Mouse (Mus musculus) heart, postnatal 36 days (tissue): ENCODE results near the gene Mindy3. TPM values are rescaled to one million over a fixed set of nuclear protein-coding genes. Genes with fewer than 3 reads are reported as not detected.
A peak's percentile ranks its signal among the peaks of the same experiment; 100 is the strongest.

ENCODE experiments used
- DNase-seq, 2 experiments: peaks; one replicate each; pipeline ENCODE4 v3.0.0; 2021 to 2022
- intact Hi-C: fragments of 180-260 bp; cut with DNase I; formaldehyde crosslinking; loops from one replicate; pipeline ENCODE4 v1.15.1; 2025
- total RNA-seq, 2 experiments: library from RNA; stranded (reverse); gene quantifications; 2 replicates each; pipeline ENCODE4 v1.2.3; 2021

Gene Mindy3
- total RNA-seq, 2 experiments from 2014 or later, result 14.4 to 18.9 TPM

GRCm38 (mm10) chr2:12377024-12377423 is 42.2 kb downstream of the Mindy3 start:
- intact Hi-C loops, result no loop called here
- no peak for DNase-seq

GRCm38 (mm10) chr2:12372883-12373282 is 46.4 kb downstream of the Mindy3 start:
- intact Hi-C loops, result no loop called here
- DNase-seq, result no peak

DNA sequence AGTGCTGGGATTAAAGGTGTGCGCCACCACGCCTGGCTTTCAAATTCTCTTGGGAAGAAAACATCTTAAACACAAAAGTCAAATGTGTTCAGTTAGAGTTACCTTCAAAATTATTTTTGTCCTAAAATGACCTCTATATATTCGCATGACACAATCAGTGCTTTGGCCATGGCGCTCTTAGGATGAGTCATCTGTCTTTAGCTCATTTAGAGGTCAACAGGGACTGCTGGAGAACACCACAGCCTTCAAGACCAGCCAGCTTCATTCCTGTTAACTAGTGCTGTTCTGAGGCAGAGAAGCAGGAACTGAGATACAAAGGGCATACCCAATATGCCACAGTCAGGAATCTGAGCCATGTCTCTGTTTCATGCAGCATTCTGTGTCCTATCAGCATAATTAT is 47.9 kb downstream of the Mindy3 start:
- no peak for DNase-seq

GRCm38 (mm10) chr2:12368451-12368850 is 50.8 kb downstream of the Mindy3 start:
- DNase-seq, result no peak
- intact Hi-C loops, result no loop called here

More for the DNA sequence above, 47.9 kb downstream of the Mindy3 start:
- intact Hi-C loops, result no loop called here

GRCm38 (mm10) chr2:12368016-12368415 is 51.3 kb downstream of the Mindy3 start:
- intact Hi-C loops, result no loop called here
- no peak for DNase-seq

GRCm38 (mm10) chr2:12361310-12361709 is 58.0 kb downstream of the Mindy3 start:
- intact Hi-C loops, result no loop called here
- no peak for DNase-seq

GRCm38 (mm10) chr2:12354837-12355236 is 64.4 kb downstream of the Mindy3 start:
- DNase-seq, result no peak
- intact Hi-C loops, result no loop called here

DNA sequence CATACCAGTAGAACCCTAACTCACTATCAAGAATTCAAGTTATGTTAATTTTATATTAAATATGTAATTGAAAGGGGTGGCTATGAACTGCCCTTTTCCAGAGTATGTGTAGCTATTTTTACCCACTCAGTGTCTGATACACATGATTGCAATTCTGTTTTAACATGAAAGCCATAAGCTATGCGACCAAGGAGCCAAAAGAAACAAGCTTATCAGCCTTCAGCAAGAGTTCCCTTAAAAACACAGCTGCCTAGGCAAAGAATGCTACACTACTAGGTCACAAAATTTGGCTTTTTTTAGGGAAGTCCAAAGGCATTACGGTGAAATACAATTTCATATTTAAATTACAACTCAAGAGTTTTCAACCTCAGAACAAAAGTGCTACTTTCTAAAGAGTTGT is 70.4 kb downstream of the Mindy3 start:
- no peak for DNase-seq
- intact Hi-C loops, result no loop called here

- intact Hi-C loops, result no loop called here
- DNase-seq, result no peak
Measured at GRCm38 (mm10) chr2:12331962-12332361, 87.3 kb downstream of the Mindy3 start.

GRCm38 (mm10) chr2:12329620-12330019 is 89.7 kb downstream of the Mindy3 start:
- intact Hi-C loops, result no loop called here
- no peak for DNase-seq

GRCm38 (mm10) chr2:12329068-12329407 is 90.2 kb downstream of the Mindy3 start:
- intact Hi-C loops, result no loop called here

DNA sequence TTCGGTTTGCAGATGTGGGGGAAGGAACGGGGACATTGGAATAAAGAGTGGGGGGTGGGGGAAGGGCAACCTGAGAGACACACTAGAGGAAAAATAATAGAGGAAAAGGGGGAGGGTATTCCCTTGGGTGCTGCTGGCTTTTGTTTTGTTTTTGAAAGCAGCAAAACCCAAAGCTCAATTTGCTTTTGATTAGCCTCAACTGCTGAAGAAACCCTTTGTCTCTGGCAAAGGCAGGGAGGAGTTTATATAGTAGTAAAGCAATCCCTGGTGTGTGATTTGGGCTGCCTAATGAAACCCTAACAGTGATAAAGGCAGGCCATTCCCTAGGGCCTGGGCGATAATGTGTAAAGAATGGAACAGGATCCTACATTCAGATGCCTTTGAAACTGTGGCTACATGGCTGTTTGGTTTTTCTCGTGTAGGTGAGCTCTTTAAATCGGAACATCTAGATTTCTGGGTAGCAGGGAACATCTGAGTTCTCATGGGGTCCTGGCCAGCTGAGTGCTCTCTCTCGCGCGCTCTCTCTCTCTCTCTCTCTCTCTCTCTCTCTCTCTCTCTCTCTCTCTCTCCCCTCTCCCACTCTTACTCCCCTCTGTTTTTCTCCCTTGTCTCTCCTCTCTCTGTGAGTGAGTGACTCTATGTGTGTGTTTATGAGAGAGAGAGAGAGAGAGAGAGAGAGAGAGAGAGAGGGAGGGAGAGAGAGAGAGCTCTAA is 90.8 kb downstream of the Mindy3 start:
- intact Hi-C loops, result no loop called here
- no peak for DNase-seq

More at GRCm38 (mm10) chr2:12329068-12329407, 90.2 kb downstream of the Mindy3 start:
- no peak for DNase-seq

GRCm38 (mm10) chr2:12327691-12328354 is 91.4 kb downstream of the Mindy3 start:
- intact Hi-C loops, result no loop called here
- DNase-seq, result no peak

GRCm38 (mm10) chr2:12327216-12327615 is 92.1 kb downstream of the Mindy3 start:
- intact Hi-C loops, result no loop called here
- DNase-seq, result peak; percentile 22 to 26

- intact Hi-C loops, result no loop called here
- DNase-seq, result peak in 1 of 2 experiments; percentile 17
Measured at GRCm38 (mm10) chr2:12325868-12326267, 93.4 kb downstream of the Mindy3 start.

DNA sequence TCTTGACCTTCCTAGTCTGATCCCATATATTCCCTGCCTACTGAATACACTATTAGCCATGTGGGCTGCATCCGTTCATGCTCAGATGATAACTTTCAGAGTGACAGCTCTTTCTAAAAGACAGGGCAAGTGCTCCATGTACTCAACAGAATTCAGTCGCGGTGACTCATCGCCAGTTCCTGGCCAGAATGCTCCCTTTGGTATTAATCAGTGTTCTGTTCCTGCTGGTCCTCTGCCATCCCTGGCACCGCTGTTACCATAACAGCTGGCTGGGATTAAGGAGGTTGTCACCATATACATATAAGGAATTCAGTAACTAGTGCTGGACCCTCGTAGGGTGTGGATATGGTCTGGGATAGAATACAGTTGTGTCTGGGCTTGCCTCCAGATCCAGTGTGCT is 93.9 kb downstream of the Mindy3 start:
- intact Hi-C loops, result no loop called here
- peak; percentile 81 for DNase-seq

DNA sequence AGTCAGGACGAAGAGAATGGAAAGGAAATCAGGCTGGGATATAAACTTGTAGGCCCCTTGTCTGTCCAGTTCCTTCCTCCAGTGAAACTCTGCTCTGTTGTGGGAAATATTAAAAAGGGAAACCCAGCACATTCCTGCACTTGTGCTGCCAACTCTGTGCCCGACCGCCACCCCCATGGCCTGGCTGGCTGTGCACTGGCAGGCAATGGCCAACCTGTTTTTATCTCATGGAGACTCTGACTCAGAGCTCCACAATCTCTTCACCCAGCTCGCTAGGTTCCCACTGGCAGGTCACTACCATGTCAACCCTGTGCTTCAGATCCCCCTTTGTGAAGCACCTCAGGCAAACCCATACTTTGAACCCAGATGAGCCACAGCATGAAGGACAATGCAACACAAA is 98.4 kb downstream of the Mindy3 start:
- intact Hi-C loops, result no loop called here
- DNase-seq, result no peak

DNA sequence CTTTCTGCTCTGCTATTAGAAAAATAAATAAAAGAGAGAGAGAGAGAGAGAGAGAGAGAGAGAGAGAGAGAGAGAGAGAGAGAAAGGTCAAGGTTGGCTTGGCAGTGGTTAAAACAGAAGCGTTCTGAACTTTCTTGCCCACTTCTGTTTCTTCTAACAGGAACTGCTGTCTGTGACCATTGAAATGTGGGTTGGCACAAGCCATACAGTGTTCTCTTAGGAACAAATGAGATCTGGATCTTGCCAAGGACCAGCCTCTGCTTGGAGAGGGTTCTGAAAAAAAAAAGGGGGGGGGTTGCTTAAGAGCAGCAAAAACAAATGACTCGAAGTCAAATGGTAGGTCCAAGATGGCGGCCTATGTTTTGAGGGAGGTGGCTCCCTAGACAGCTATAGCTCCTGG is 100.6 kb downstream of the Mindy3 start:
- intact Hi-C loops, result no loop called here
- DNase-seq, result no peak

DNA sequence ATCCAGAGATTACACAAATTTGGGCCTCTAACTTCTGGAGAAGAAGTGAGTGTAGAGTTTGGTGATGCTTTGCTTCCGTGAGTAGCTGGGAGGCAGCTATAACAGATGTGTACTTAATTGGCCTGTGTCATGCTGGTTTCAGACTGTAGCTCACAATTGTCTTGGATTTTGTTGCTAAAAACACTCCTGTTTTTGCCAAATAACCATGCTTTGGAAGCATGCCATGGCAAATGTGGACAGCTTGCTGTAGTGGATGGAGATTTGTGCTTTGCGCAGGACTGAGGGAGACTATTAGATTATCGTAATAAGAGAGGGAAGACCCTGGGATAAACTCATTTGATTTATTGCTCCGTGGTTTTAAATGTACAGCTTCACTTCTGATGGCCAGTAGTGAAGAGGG is 101.2 kb downstream of the Mindy3 start:
- intact Hi-C loops, result no loop called here
- peak in 1 of 2 experiments; percentile 19 for DNase-seq

DNA sequence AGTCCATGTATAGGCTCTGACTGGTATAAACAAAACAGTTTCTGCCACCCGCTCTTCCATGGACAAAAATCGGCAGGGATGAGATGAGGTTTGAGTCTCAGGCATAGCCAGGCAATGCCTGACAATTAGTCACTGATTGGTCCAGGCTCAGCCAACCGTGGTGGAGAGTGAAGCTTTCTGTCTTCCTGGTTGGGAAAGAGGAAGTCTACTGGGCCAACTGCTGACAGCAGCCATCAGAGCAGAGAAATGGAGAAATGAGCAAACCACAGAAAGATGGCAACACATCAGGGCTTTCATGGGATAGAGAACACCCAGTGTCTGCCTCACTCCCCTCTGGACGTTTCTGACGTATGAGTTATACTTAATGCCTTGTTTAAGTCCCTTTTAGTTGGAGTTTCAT is 101.9 kb downstream of the Mindy3 start:
- intact Hi-C loops, result no loop called here

DNA sequence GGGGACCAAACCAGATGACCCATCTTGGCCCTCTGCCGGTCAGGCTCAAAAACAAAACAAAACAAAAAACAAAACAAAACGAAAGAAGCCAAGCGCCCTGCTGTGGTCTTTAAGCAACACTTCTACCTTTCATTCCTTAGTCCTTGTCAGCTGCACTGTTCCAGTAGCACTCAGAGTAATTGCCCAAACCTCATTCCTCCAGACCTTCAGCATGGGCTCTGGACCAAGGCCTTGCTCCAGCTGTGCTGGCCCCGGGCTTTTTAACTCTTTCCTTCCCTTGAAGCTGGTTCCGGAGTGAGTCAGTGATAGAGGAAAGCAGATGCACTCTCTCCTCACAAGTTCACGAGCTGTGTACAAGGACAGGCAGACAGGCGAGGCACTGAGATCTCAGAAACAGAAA is 102.9 kb downstream of the Mindy3 start:
- intact Hi-C loops, result no loop called here
- peak; percentile 38 to 42 for DNase-seq

More for the DNA sequence above, 101.9 kb downstream of the Mindy3 start:
- peak; percentile 38 to 43 for DNase-seq

GRCm38 (mm10) chr2:12314028-12314427 is 105.2 kb downstream of the Mindy3 start:
- intact Hi-C loops, result no loop called here
- DNase-seq, result no peak
